Mouse (Mus musculus) T-helper 1 cell (primary cell): ENCODE results near the gene Gstz1.
"Not testable (repeated sequence)": the region's sequence is repeated elsewhere in the genome, so short reads cannot be mapped to it uniquely, and the experiment has no call there.

Source experiments
- in situ Hi-C: fragments of 300-600 bp; cut with MboI, MseI; formaldehyde crosslinking; loops from one replicate; pipeline ENCODE4 v1.15.1; 2025; ENCODE audit warnings: high pct_unique_total_duplicates

Gstz1 gene

DNA sequence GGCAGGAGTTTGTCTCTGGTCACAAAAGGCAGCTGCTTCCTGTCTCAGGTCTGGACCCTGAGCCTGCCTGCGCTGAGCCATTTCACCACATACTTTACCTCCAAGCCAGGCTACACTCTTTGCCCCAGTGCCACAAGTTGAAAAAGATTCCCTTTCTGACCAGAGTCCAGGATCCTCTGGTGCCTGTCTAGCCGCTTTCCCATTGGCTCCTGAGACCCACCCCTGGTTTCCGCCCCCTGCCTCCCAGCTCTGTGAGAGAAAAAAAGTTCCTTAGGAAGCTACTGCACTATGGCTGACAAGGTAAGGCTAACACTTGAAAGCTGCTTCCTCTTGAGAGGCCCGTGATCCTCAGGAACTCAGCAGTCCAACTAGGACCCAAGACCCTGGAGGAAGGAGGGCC, 10.4 kb downstream of the Gstz1 start:
- in situ Hi-C loops = no loop called here

DNA sequence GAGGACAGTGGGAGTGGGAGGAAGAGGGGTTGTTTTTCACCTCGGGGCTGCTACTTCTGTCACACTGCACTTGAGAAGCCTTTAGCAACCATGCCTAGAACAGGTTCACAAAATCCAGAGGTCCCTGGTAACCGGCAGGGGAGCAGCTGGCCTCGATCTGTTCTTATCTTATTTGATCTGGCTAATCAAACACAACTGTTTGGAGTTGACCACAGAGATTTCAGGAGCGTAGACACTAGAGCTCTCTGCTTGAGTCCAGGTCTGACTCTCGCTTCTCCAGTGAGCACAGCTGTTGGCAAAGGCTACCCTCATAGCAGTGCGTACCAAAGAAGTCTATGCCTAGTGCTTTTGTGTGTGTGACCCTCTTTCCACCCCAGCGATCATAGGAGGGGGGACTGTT, 11.1 kb downstream of the Gstz1 start:
- in situ Hi-C loops = no loop called here

DNA sequence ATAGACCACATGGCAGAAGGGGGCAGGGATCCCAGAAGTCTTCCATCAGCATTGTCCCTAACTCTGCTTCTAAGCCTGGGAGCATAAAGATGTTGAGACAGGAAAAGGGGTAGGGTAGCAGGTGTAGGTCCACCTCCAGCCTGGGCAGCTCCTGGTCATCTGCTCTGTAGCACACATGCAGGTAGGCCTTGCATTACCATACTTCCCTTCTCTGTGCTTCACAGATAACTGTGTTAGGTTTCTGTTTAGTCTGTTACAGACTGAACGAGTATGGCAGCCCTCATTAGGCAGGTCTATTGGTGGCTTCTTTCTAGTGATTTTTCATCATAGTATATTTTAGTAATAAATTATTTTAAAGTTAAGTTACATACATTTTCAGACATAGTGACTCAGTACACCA, 13.3 kb downstream of the Gstz1 start:
- in situ Hi-C loops = no loop called here

GRCm38 (mm10) chr12:87160815-87161214, 13.8 kb downstream of the Gstz1 start:
- in situ Hi-C loops = no loop called here

DNA sequence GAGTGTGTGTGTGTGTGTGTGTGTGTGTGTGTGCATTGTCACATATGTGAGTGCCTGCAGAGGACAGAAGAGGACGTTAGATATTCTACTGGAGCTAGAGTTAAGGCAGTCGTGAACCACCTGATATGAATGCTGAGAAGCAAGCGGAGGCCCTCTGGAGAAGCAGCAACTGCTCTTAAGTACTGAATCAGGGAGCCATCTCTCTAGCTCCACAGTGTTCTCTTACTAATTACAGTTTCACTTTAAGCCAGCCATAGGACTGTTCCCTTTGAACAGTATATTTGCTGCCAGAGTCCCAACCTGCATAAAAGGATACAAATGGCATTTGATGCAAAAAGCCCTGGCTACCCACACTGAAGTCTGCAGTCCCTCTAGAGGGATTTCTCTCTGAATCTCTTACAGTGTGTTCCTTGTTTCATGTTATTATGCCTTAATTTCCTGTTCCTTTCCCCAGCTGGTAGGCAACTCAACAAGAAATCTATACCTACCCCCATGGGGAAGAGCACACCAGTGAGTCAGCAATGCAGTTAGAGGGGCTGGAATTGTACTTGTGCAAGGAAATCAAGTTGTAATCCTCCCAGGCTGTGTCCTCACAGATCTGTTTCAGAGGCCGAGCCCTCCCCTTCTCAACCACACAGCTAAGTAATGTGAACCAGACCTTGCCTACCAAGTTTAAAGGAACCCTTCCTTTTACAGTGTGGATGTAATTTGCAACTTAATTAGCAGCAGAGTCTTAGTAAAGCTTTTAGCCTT, 28.4 kb downstream of the Gstz1 start:
- in situ Hi-C loops = no loop called here

GRCm38 (mm10) chr12:87177631-87178030, 30.7 kb downstream of the Gstz1 start:
- in situ Hi-C loops = no loop called here

- in situ Hi-C loops = no loop called here
Measured at GRCm38 (mm10) chr12:87193008-87193407, 46.0 kb downstream of the Gstz1 start.

DNA sequence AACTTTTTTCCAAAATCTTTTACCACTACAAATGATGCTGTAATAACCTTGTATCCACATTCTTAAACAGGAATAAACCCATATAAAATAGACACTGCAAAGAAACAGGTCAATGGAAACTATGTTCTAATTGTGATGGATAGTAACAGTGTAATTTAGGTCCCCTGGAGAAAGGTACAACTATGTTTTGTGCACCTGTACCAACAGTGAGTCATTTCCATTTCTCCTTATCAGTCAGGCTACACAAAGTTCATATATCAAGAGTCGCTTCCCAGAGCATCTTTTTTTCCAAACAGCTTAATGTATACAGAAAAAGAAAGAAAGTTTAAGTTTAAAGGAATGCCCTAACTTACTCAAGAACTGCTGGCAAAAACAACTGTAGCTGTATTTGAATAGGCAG, 48.1 kb downstream of the Gstz1 start:
- in situ Hi-C loops = loop anchor here (5.0 kb wide), 1 partner anchor 67 kb away; no protein-coding TSS in a partner anchor

DNA sequence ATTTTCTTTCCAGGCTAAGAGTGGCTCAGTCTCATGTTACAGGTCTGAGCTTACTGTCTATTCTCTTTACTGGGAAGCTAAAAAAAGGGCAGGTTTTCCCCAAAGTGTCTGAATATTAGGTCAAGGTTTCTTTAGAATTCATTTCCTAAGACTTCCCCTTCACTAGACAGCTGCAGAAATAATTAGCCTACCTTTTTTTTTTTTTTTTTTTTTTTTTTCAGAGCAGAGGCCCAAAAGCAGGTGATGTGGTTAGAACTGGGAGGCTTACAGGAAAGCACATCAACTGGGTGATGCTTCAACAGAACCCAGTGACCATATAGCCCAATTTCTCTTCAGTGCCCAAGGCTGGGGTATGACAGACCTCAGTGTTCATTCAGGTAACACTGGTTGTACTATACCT, 49.3 kb downstream of the Gstz1 start:
- in situ Hi-C loops = loop anchor here (5.0 kb wide), 1 partner anchor 66 kb away; no protein-coding TSS in a partner anchor

DNA sequence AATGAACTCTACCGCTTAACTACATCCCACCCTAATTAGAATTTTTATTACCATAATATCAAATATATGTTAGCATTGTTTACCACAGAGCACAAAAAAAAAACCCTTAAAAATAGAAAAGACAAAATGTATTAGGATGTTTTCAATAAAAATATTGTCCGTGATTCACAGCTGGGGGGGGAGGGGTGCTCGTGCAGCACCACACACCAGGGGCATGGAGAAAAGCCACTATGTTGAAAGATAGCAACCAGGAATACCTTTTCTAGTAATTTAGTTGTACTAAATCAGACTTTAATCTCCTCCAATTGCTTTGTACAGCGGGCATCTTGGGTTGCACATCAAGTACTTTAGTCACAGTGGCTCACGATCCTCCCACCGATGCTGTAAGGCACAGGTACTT, 51.8 kb downstream of the Gstz1 start:
- in situ Hi-C loops = loop anchor here (5.0 kb wide), 1 partner anchor 64 kb away; no protein-coding TSS in a partner anchor

DNA sequence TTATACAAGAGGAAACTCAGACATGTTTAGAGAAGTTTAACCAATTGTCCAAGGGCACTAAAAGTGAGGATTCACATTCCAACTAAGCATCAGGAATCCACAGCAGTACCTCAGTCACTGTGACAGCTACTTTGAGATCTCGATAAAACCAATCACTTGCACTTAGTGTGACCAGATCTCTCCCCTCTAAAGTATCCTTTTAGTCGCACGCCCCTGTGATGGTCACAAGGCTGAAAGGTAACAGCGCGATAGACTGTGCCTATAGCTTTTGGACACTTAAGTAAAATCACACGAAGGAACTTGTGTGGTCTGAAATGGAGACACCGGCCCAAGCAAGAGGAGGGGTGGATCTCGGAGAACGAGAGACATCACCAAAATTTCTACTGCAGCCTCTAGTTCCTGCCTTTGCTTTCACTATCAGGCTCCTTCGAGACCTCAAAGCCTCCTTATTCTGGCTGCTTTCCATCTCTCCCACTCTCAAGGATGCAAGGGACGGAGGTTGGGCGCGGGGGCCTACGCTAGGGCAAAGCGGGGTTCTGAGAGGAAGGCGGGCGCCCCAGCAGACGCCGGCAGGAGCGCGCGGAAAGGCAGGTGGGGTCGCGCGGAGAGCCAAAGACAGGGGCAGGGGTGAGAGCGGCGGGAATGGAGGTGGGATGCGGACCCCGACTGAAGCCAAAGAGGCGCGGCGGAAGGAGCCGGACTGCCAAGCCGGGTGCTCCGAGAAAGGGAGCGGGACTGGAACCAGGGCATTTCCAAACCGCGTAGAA, 52.4 kb downstream of the Gstz1 start, which contains the start of gene Samd15:
Samd15 (plus strand) TSS at position 518 of the 767 bp plus-strand sequence.
- in situ Hi-C loops = loop anchor here (5.0 kb wide), 1 partner anchor 63 kb away; no protein-coding TSS in a partner anchor

- in situ Hi-C loops = loop anchor here (5.0 kb wide), 1 partner anchor 62 kb away; no protein-coding TSS in a partner anchor
Measured at GRCm38 (mm10) chr12:87199973-87200586, 53.1 kb downstream of the Gstz1 start, which contains the start of gene Tmed8. TSS of gene Tmed8 (minus strand) at chr12:87200454.

- in situ Hi-C loops = no loop called here
Measured at GRCm38 (mm10) chr12:87201694-87202093, 54.7 kb downstream of the Gstz1 start.

- in situ Hi-C loops = not testable (repeated sequence)
Measured at GRCm38 (mm10) chr12:87205789-87206188, 58.8 kb downstream of the Gstz1 start.

DNA sequence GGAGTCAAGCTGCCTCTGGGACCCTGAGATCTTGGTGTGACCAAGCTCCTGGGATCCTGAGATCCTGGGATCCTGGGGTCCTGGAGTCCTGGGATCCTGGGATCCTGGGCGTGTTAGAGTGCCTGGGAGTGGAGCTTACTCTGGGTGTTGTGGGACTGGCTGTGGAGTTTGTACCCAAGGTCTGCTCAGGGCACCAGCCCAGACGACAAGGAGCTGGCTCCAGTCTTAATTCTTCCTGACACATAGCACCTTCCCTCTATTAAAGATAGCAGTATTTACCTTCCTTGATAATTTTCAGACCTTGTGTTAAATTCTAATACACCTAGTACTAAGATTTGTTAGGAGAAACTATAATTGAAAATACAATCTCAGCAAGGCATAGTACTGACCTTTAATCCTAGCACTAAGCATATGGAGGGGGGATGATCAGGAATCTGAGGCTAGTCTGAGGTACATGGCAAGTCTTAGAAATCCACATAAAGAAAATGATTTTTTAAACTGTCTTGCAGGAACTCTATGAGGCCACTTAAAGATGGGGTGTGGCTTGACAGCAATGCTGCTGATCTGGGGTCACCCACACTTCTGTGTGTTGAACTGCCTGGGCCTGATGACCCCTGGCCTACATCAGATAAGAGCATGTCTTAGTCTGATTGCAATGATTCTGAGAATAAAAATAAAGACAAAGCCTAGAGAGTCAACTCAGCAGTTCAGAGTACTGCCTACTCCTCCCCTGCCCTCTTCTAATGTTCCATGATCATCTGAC, 66.1 kb downstream of the Gstz1 start:
- in situ Hi-C loops = loop anchor here (5.0 kb wide), 1 partner anchor 76 kb away; no protein-coding TSS in a partner anchor
